Mouse (Mus musculus) hindbrain, postnatal 0 days (tissue): ENCODE measurements around the gene Oit3. TPM values are rescaled to one million over a fixed set of nuclear protein-coding genes. Genes with fewer than 3 reads are reported as not detected.

Experiments used
- ATAC-seq: fragments of 200-750 bp; cut with Nextera tagmentation; 2 replicates; pipeline ENCODE4 v1.8.0; 2017; ENCODE audit warnings: mild to moderate bottlenecking, moderate TSS enrichment, moderate library complexity
- DNase-seq: peaks from one replicate; pipeline ENCODE4 v3.0.0-alpha.2; 2015; ENCODE audit warnings: low spot score
- H3K27ac ChIP-seq: fragments of 300-500 bp; sonication (generic); 2 replicates; pipeline ENCODE4 v1.5.1; 2014; ENCODE audit warnings: mild to moderate bottlenecking
- H3K27me3 ChIP-seq: fragments of 300-500 bp; sonication (generic); 2 replicates; pipeline ENCODE4 v1.6.1; 2014; ENCODE audit warnings: low read length, mixed read lengths; ENCODE audit not compliant: insufficient read depth
- H3K36me3 ChIP-seq: fragments of 300-500 bp; sonication (generic); 2 replicates; pipeline ENCODE4 v1.6.1; 2014; ENCODE audit warnings: low read length, mixed read lengths; ENCODE audit not compliant: insufficient read depth
- H3K4me1 ChIP-seq: fragments of 300-500 bp; sonication (generic); 2 replicates; pipeline ENCODE4 v1.6.1; 2014; ENCODE audit warnings: antibody characterized with exemption, low read length, mixed read lengths; ENCODE audit not compliant: insufficient read depth
- H3K4me2 ChIP-seq: fragments of 300-500 bp; sonication (generic); 2 replicates; pipeline ENCODE4 v1.6.1; 2014; ENCODE audit warnings: low read depth, mild to moderate bottlenecking, low read length, moderate library complexity, mixed read lengths
- H3K4me3 ChIP-seq: fragments of 300-500 bp; sonication (generic); 2 replicates; pipeline ENCODE4 v1.5.1; 2014; ENCODE audit warnings: low read length
- H3K9ac ChIP-seq: fragments of 300-500 bp; sonication (generic); replicated peaks from 2 replicates; pipeline ENCODE4 v1.6.1; 2014; ENCODE audit warnings: mild to moderate bottlenecking, low read length, moderate library complexity, mixed read lengths
- H3K9me3 ChIP-seq: fragments of 300-500 bp; sonication (generic); 2 replicates; pipeline ENCODE4 v1.6.1; 2016; ENCODE audit warnings: low read length, mixed read lengths
- CTCF ChIP-seq: IDR thresholded peaks from 2 replicates; pipeline ENCODE4 v1.5.1; 2016; ENCODE audit warnings: antibody characterized with exemption, control low read depth, low read depth
- WGBS: fragments of 180-500 bp; shearing (Covaris S2); extraction: QIAGEN DNeasy Blood & Tissue Kit; methylation state at CpG from one replicate; pipeline ENCODE4 v1.1.7; 2014; 5-methylcytosine and 5-hydroxymethylcytosine counted together
- polyA plus RNA-seq: library from polyadenylated mRNA; unstranded; fragments of >200 nt; fragmentation: Nextera tagmentation; extraction: Ambion mirVana; gene quantifications from 2 replicates; pipeline ENCODE4 v1.2.1, GENCODE M21; 2015
- total RNA-seq: library from RNA; depleted of rRNA; stranded (reverse); fragments of >200 nt; gene quantifications from 2 replicates; pipeline ENCODE4 v1.2.3, GENCODE M21; 2014; rRNA removed

The Oit3 gene
- total and polyA plus RNA-seq, 2 experiments from 2014 or later, result 0.11 TPM; not detected in 1

GRCm38 (mm10) chr10:59377906-59378305, 63.7 kb downstream of the Oit3 start:
- H3K4me1 ChIP-seq, result no peaks in the 10 kb centered on the region
- no peaks in the 10 kb centered on the region for H3K9me3 ChIP-seq
- H3K9ac ChIP-seq, result no peak overlapping the region
- H3K27ac ChIP-seq, result no peak overlapping the region
- H3K4me3 ChIP-seq, result no peak overlapping the region
- H3K36me3 ChIP-seq, result peaks cover 3% of the 10 kb centered on the region; the same call in 1 of the 2 replicates
- H3K4me2 ChIP-seq, result no peak overlapping the region
- no peaks in the 10 kb centered on the region for H3K27me3 ChIP-seq
- WGBS, result 94% methylated on average over 10 of the region's 10 CpGs
- ATAC-seq (no peak), DNase-seq (no peak)
- no peak for TF ChIP-seq CTCF

Other genes with a start within 250 kb of the Oit3 start
- gene Sept10, start 219.9 kb downstream of the Oit3 start, total RNA-seq, result 13.6 and 15.2 TPM in 2 replicates
- 18.3 and 20.4 TPM in 2 replicates for gene Sept10, start 219.9 kb downstream of the Oit3 start, polyA plus RNA-seq
- gene Sowahc, start 219.8 kb downstream of the Oit3 start, total RNA-seq, result 28.1 and 30.1 TPM in 2 replicates
- gene Sowahc, start 219.8 kb downstream of the Oit3 start, polyA plus RNA-seq, result 12.4 and 12.5 TPM in 2 replicates
- gene P4ha1, start 118.5 kb downstream of the Oit3 start, total RNA-seq, result 17.6 and 18.3 TPM in 2 replicates
- 12.7 and 13.3 TPM in 2 replicates for gene P4ha1, start 118.5 kb downstream of the Oit3 start, polyA plus RNA-seq
- gene Gm10273, start 46.1 kb downstream of the Oit3 start, total RNA-seq, result 1.3 and 5.9 TPM in 2 replicates
- 4.0 and 7.7 TPM in 2 replicates for gene Gm10273, start 46.1 kb downstream of the Oit3 start, polyA plus RNA-seq
- gene Pla2g12b, start 38.1 kb downstream of the Oit3 start, total RNA-seq, result not detected in 2 replicates
- not detected in 2 replicates for gene Pla2g12b, start 38.1 kb downstream of the Oit3 start, polyA plus RNA-seq
- not detected in 2 replicates for gene Gm10322, start 174.3 kb upstream of the Oit3 start, total RNA-seq
- not detected in 2 replicates for gene Gm10322, start 174.3 kb upstream of the Oit3 start, polyA plus RNA-seq
- 27.5 and 33.4 TPM in 2 replicates for gene Mcu, start 174.9 kb upstream of the Oit3 start, total RNA-seq
- 44.9 and 47.3 TPM in 2 replicates for gene Mcu, start 174.9 kb upstream of the Oit3 start, polyA plus RNA-seq